Mouse (Mus musculus) megakaryocyte, embryonic 14.5 days (primary cell): ENCODE data around the gene 2810004N23Rik.

Experiments used
- FLI1 ChIP-seq: IDR thresholded peaks from 2 replicates; pipeline ENCODE4 v1.6.1; 2012; ENCODE audit warnings: low read length, inconsistent platforms, mixed read lengths
- GATA1 ChIP-seq: IDR thresholded peaks from 3 replicates; pipeline ENCODE4 v1.6.1; 2012; ENCODE audit warnings: mixed read lengths, low read length, inconsistent platforms, borderline replicate concordance

- TF ChIP-seq GATA1 (no peak), FLI1 (no peak)
These were observed 47.0 kb downstream of the 2810004N23Rik start for GRCm38 (mm10) chr8:124815870-124816269.
